ENCODE assay signal across 15 mouse cellular contexts in the genomic region with DNA sequence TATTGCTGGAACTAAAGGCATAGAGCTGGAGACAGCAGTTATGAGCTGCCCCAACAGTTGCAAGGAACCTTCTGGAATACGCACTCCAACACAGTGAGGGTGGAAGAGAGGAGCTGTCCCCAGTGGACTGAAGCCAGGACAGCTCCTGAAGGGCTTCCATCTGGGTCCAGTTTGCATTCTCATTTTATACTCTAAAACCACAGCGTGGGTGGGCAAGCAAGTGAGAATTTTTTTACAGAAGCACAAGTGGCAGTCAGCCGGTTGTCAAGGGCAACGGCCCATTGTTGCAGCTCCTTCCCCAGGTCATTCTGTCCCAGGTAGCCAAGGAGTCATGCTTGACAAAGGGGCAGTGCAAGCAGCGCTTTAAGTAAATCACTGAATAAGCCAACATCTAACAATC. TPM values are rescaled to one million over a fixed set of nuclear protein-coding genes. Genes with fewer than 3 reads are reported as not detected.
DNase-seq lines count a peak whose midpoint lies in the region; ATAC-seq lines count a peak whose summit lies in the region.
"Had no signal": no experiment of that assay in that cellular context is flagged by ENCODE, and none has a peak within 500 bp of the region (broad histone marks: within the 10 kb centered on the region; RNA-seq: fewer than 3 reads in every experiment).

No protein-coding gene starts in this region.

- peak; percentile 87 for DNase-seq in heart, adult 11 months
- DNase-seq in heart, adult 9 months (ENCODE audit: low spot score in 2 of 2) = no peak
- DNase-seq in R1 (ENCODE audit: low read depth, low spot score) = peak; percentile 56
- DNase-seq in layer of hippocampus, adult 9-11 months = peak; percentile 34
- DNase-seq in lung, postnatal 4 days = peak; percentile 18 to 43
- no peak for DNase-seq in adrenal gland, adult 2 months
- DNase-seq: forebrain, postnatal 0 days; heart, postnatal 4 days; kidney, adult 8-10 months had no signal

- WGBS in forebrain, embryonic 16.5 days = 45% methylated on average over 5 of the region's 5 CpGs

- no peak overlapping the region for H3K4me3 ChIP-seq in forebrain, embryonic 16.5 days (replicated peaks; ENCODE audit: low read length)
- H3K4me3 ChIP-seq: limb, embryonic 12.5 days; neural tube, embryonic 15.5 days had no signal

- ATAC-seq in inflammation-experienced regulatory T-cells, adult 6 months = no peak
- ATAC-seq in forebrain, embryonic 16.5 days = no peak
- ATAC-seq: forebrain, postnatal 0 days had no signal

- no peak overlapping the region for H3K27ac ChIP-seq in forebrain, embryonic 16.5 days (ENCODE audit: low read length)
- H3K27ac ChIP-seq: limb, embryonic 12.5 days; neural tube, embryonic 15.5 days had no signal

- no peaks in the 10 kb centered on the region for H3K27me3 ChIP-seq in forebrain, embryonic 16.5 days (replicated peaks; ENCODE audit: control insufficient read depth, insufficient read depth, low read length)
- H3K27me3 ChIP-seq: neural tube, embryonic 15.5 days had no signal

- no peak overlapping the region for H3K4me2 ChIP-seq in forebrain, embryonic 16.5 days (ENCODE audit: low read length)
- H3K4me2 ChIP-seq: limb, embryonic 12.5 days; neural tube, embryonic 15.5 days had no signal

- no peak overlapping the region for H3K9ac ChIP-seq in forebrain, embryonic 16.5 days (replicated peaks; ENCODE audit: low read depth, low read length)
- H3K9ac ChIP-seq: forebrain, postnatal 0 days; limb, embryonic 12.5 days; neural tube, embryonic 15.5 days had no signal

- H3K9me3 ChIP-seq in forebrain, embryonic 16.5 days (ENCODE audit: control insufficient read depth, low read length) = no peaks in the 10 kb centered on the region
- H3K9me3 ChIP-seq: limb, embryonic 12.5 days; neural tube, embryonic 15.5 days had no signal

- H3K36me3 ChIP-seq in forebrain, embryonic 16.5 days (ENCODE audit: control insufficient read depth, insufficient read depth) = no peaks in the 10 kb centered on the region
- H3K36me3 ChIP-seq: limb, embryonic 12.5 days; neural tube, embryonic 15.5 days had no signal

- peaks cover 5% of the 10 kb centered on the region for H3K4me1 ChIP-seq in forebrain, embryonic 16.5 days (replicated peaks; ENCODE audit: control insufficient read depth, insufficient read depth, low read length)

RNA-seq across cellular contexts. Expression of a gene that starts 11.4 kb away (rescaled TPM):
- polyA plus RNA-seq in inflammation-experienced regulatory T-cells, adult 6 months (2017; shearing (Covaris generic)) = 10 to 100 TPM; 28.3 to 49.5 (median 29.4) TPM
- total RNA-seq in adrenal gland, adult 2 months (2021) = 10 to 100 TPM; 16.6 to 20.5 TPM
- 2.7 and 4.4 TPM in 2 replicates for polyA plus RNA-seq in adrenal gland, adult 2 months (2012; rRNA removed)
- polyA plus RNA-seq in forebrain, embryonic 16.5 days (2015; fragmentation: Nextera tagmentation; extraction: Ambion mirVana) = 11.2 and 14.3 TPM in 2 replicates

RNA-seq across cellular contexts. Expression of a gene that starts 30.8 kb away (rescaled TPM):
- 1 to 10 TPM; 1.5 to 6.6 (median 3.8) TPM for polyA plus RNA-seq in inflammation-experienced regulatory T-cells, adult 6 months (2017; shearing (Covaris generic))
- total RNA-seq in adrenal gland, adult 2 months (2021) = 10 to 100 TPM; 17.9 to 61.5 TPM
- polyA plus RNA-seq in adrenal gland, adult 2 months (2012; rRNA removed) = 93.2 and 164 TPM in 2 replicates
- polyA plus RNA-seq in forebrain, embryonic 16.5 days (2015; fragmentation: Nextera tagmentation; extraction: Ambion mirVana) = 27.7 and 27.9 TPM in 2 replicates

RNA-seq across cellular contexts. Expression of a gene that starts 36.3 kb away (rescaled TPM):
- not detected for polyA plus RNA-seq in inflammation-experienced regulatory T-cells, adult 6 months (2017; shearing (Covaris generic))
- not detected for total RNA-seq in adrenal gland, adult 2 months (2021)
- not detected in 2 replicates for polyA plus RNA-seq in adrenal gland, adult 2 months (2012; rRNA removed)
- not detected in 2 replicates for polyA plus RNA-seq in forebrain, embryonic 16.5 days (2015; fragmentation: Nextera tagmentation; extraction: Ambion mirVana)
- total RNA-seq: ES-E14; forebrain, postnatal 0 days; heart, adult 8-10 months; heart, postnatal 4 days had no signal
- polyA plus RNA-seq: forebrain, postnatal 0 days; limb, embryonic 12.5 days; neural tube, embryonic 15.5 days had no signal

Comparison
In these comparisons a context has a peak if more than half of its experiments do, and no peak if none do; other contexts are left out.
1. DNase-seq: peak in heart, adult 11 months (single experiment), R1 (single experiment), layer of hippocampus, adult 9-11 months (single experiment) and lung, postnatal 4 days (2 of 2); none in heart, adult 9 months (0 of 2) and adrenal gland, adult 2 months (single experiment).